Mouse (Mus musculus) CH12.LX (cell line): Measurements from ENCODE around the gene Olfr1150-ps1. TPM values are rescaled to one million over a fixed set of nuclear protein-coding genes. Genes with fewer than 3 reads are reported as not detected.

ENCODE experiments used
- DNase-seq: peaks from one replicate; pipeline ENCODE4 v3.0.0-alpha.2; 2013; ENCODE audit errors: extremely low read depth
- H3K27ac ChIP-seq: 2 replicates; pipeline ENCODE4 v1.5.1; 2012; ENCODE audit warnings: low read depth, mild to moderate bottlenecking, control low read depth, moderate library complexity; ENCODE audit not compliant: insufficient read depth
- H3K27me3 ChIP-seq: replicated peaks from 2 replicates; pipeline ENCODE3; 2012; ENCODE audit warnings: inconsistent platforms
- H3K36me3 ChIP-seq, 2 experiments: replicated peaks in 1 of 2; 2 replicates each; pipeline versions ENCODE3 to v1.6.1; 2012; ENCODE audit warnings: inconsistent platforms in 1 of 2, low read length in 1 of 2, mild to moderate bottlenecking in 1 of 2, mixed read lengths in 1 of 2, moderate library complexity in 1 of 2; ENCODE audit not compliant: control insufficient read depth in 1 of 2, insufficient read depth in 1 of 2
- H3K4me1 ChIP-seq, 2 experiments: 2 replicates each; pipeline ENCODE4 v1.6.1; 2012; ENCODE audit warnings: inconsistent platforms in 1 of 2, moderate library complexity in 1 of 2; ENCODE audit not compliant: insufficient read depth in 2 of 2, control insufficient read depth in 1 of 2
- H3K4me2 ChIP-seq: 2 replicates; pipeline ENCODE4 v1.6.1; 2012; ENCODE audit warnings: low read depth, mild to moderate bottlenecking, control low read depth; ENCODE audit not compliant: poor library complexity, insufficient read depth, severe bottlenecking
- H3K4me3 ChIP-seq, 3 experiments: fragments of 150-350 bp in 1 of 3; sonication (generic) in 1 of 3; replicated peaks in 1 of 3; 2 replicates each; pipeline versions ENCODE3 to v1.5.1; 2011 to 2012; ENCODE audit warnings: low read depth in 2 of 3, low read length in 2 of 3, mild to moderate bottlenecking in 2 of 3, moderate library complexity in 2 of 3, control low read depth in 1 of 3, improper control_type of control experiment in 1 of 3, inconsistent platforms in 1 of 3, mixed read lengths in 1 of 3; ENCODE audit not compliant: poor library complexity in 1 of 3
- H3K79me2 ChIP-seq: replicated peaks from 2 replicates; pipeline ENCODE4 v1.6.1; 2012; ENCODE audit warnings: mild to moderate bottlenecking, moderate library complexity; ENCODE audit not compliant: control insufficient read depth, poor library complexity, insufficient read depth, severe bottlenecking; ENCODE audit errors: extremely low read depth
- H3K9ac ChIP-seq: 2 replicates; pipeline ENCODE4 v1.6.1; 2012; ENCODE audit warnings: low read depth, mild to moderate bottlenecking, control low read depth, moderate library complexity; ENCODE audit not compliant: insufficient read depth
- H3K9me3 ChIP-seq: replicated peaks from 2 replicates; pipeline ENCODE3; 2012; ENCODE audit warnings: low read length, inconsistent platforms, mixed read lengths
- BHLHE40 ChIP-seq: IDR thresholded peaks from 2 replicates; pipeline ENCODE4 v1.6.1; 2011; ENCODE audit warnings: mild to moderate bottlenecking, low read depth, low read length, improper control_type of control experiment
- CTCF ChIP-seq, 2 experiments: IDR thresholded peaks in 1 of 2; conservative IDR thresholded peaks in 1 of 2; 2 replicates each; pipeline ENCODE4 v1.5.1; 2011 to 2012; ENCODE audit warnings: low read depth in 2 of 2, low read length in 2 of 2, improper control_type of control experiment in 1 of 2, inconsistent platforms in 1 of 2, mild to moderate bottlenecking in 1 of 2, moderate library complexity in 1 of 2
- E2F4 ChIP-seq: IDR thresholded peaks from 2 replicates; pipeline ENCODE4 v1.6.1; 2011; ENCODE audit warnings: low read depth, low read length, improper control_type of control experiment; ENCODE audit not compliant: insufficient replicate concordance
- ETS1 ChIP-seq: conservative IDR thresholded peaks from 2 replicates; pipeline ENCODE4 v1.6.1; 2012; ENCODE audit warnings: low read depth, mild to moderate bottlenecking, inconsistent platforms, low read length, improper control_type of control experiment, moderate library complexity
- JUN ChIP-seq: IDR thresholded peaks from 2 replicates; pipeline ENCODE4 v1.6.1; 2011; ENCODE audit warnings: low read depth, mild to moderate bottlenecking, low read length, improper control_type of control experiment, moderate library complexity; ENCODE audit not compliant: insufficient read depth
- JUND ChIP-seq: conservative IDR thresholded peaks from 2 replicates; pipeline ENCODE4 v1.6.1; 2011; ENCODE audit warnings: low read depth, low read length, improper control_type of control experiment
- KAT2A ChIP-seq: IDR thresholded peaks from 2 replicates; pipeline ENCODE4 v1.6.1; 2012; ENCODE audit warnings: low read length, improper control_type of control experiment, inconsistent platforms; ENCODE audit not compliant: insufficient replicate concordance
- MYC ChIP-seq: IDR thresholded peaks from 2 replicates; pipeline ENCODE4 v1.6.1; 2011; ENCODE audit warnings: low read depth, mild to moderate bottlenecking, improper control_type of control experiment, low read length
- NELFE ChIP-seq: IDR thresholded peaks from 2 replicates; pipeline ENCODE4 v1.6.1; 2011; ENCODE audit warnings: low read depth, low read length, improper control_type of control experiment
- NRF1 ChIP-seq: IDR thresholded peaks from 2 replicates; pipeline ENCODE4 v1.6.1; 2014; ENCODE audit warnings: low read depth, mild to moderate bottlenecking, inconsistent platforms, low read length, improper control_type of control experiment, moderate library complexity
- POLR2A ChIP-seq: IDR thresholded peaks from 2 replicates; pipeline ENCODE4 v1.6.1; 2011; ENCODE audit warnings: low read depth, mild to moderate bottlenecking, improper control_type of control experiment, low read length
- POLR2AphosphoS2 ChIP-seq: IDR thresholded peaks from 2 replicates; pipeline ENCODE4 v1.6.1; 2011; ENCODE audit warnings: low read depth, low read length, improper control_type of control experiment
- RCOR1 ChIP-seq: conservative IDR thresholded peaks from 2 replicates; pipeline ENCODE4 v1.6.1; 2012; ENCODE audit warnings: low read depth, mild to moderate bottlenecking, inconsistent platforms, low read length, improper control_type of control experiment
- SIN3A ChIP-seq: IDR thresholded peaks from 2 replicates; pipeline ENCODE4 v1.6.1; 2012; ENCODE audit warnings: low read length, improper control_type of control experiment, inconsistent platforms
- SMC3 ChIP-seq: IDR thresholded peaks from 2 replicates; pipeline ENCODE4 v1.6.1; 2011; ENCODE audit warnings: low read depth, low read length, improper control_type of control experiment
- TBP ChIP-seq: conservative IDR thresholded peaks from 2 replicates; pipeline ENCODE4 v1.6.1; 2011; ENCODE audit warnings: low read depth, low read length, improper control_type of control experiment
- TCF12 ChIP-seq: IDR thresholded peaks from 2 replicates; pipeline ENCODE4 v1.6.1; 2014; ENCODE audit warnings: low read depth, mild to moderate bottlenecking, inconsistent platforms, low read length, improper control_type of control experiment
- UBTF ChIP-seq: IDR thresholded peaks from 2 replicates; pipeline ENCODE4 v1.6.1; 2012; ENCODE audit warnings: low read depth, mild to moderate bottlenecking, inconsistent platforms, low read length, improper control_type of control experiment, moderate library complexity
- USF1 ChIP-seq: IDR thresholded peaks from 2 replicates; pipeline ENCODE4 v1.6.1; 2014; ENCODE audit warnings: low read depth, mild to moderate bottlenecking, inconsistent platforms, low read length, improper control_type of control experiment
- ZMIZ1 ChIP-seq: IDR thresholded peaks from 2 replicates; pipeline ENCODE4 v1.6.1; 2012; ENCODE audit warnings: low read depth, mild to moderate bottlenecking, inconsistent platforms, low read length, improper control_type of control experiment
- ZNF384 ChIP-seq: IDR thresholded peaks from 2 replicates; pipeline ENCODE4 v1.6.1; 2012; ENCODE audit warnings: low read depth, low read length, improper control_type of control experiment, inconsistent platforms
- dilution Hi-C: fragments of 300-500 bp; cut with MboI; formaldehyde crosslinking; loops from 2 replicates; pipeline ENCODE4 v1.14.3; 2020; ENCODE audit warnings: low sequenced_read_pairs; ENCODE audit not compliant: extremely low pct_unique_long_range_greater_than_20kb, extremely low pct_ligation_motif_present
- in situ Hi-C: fragments of 300-500 bp; cut with MboI; formaldehyde crosslinking; loops from 3 replicates; pipeline ENCODE4 v1.14.3; 2019; ENCODE audit warnings: low sequenced_read_pairs, low pct_ligation_motif_present, low pct_unique_long_range_greater_than_20kb, mixed read lengths
- polyA plus RNA-seq: library from polyadenylated mRNA; unstranded; fragments of >175 nt; gene quantifications from 2 replicates; pipeline ENCODE4 v1.2.1, GENCODE M21; 2012; ENCODE audit warnings: low read depth; ENCODE audit not compliant: insufficient read length
- total RNA-seq, 2 experiments: library from RNA; depleted of rRNA; stranded (reverse); fragments of 300-350 nt in 1 of 2; fragments of >200 nt in 1 of 2; gene quantifications; 2 replicates each; pipeline ENCODE4 v1.2.3; 2012 to 2014

Gene Olfr1150-ps1
- total RNA-seq (2012; rRNA removed) (not detected in 2 replicates), total RNA-seq (2014; rRNA removed) (not detected in 2 replicates), polyA plus RNA-seq (not detected in 2 replicates)

DNA sequence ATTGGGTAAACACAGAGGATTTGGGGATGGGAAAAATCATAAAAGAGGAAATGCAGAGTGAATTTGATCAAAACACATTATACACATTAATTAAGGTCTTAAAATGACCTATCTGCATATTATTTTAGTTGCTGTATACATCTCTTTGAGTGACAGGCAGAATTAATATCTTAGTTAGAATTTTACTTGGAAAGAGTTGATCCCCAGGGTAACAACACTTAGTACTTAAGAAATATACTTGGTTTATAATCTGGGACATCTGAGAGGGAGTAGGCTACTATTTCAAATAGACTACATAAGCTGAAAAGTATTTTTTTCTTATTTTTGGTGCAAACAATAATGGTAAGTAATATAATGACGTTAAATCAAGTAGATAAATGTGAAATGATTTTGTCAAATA is at the start of gene Olfr1150-ps1:
Gene Olfr1150-ps1, plus strand, starts transcription at position 301 of the 400 bp plus-strand sequence.
- no peak for TF ChIP-seq ZNF384
- TF ChIP-seq CTCF (conservative IDR thresholded peaks at IDR 0.05 in 1 of 2, IDR thresholded peaks at IDR 0.05 in 1 of 2; ENCODE audit: low read depth in 2 of 2, low read length in 2 of 2), result no peak
- TF ChIP-seq ZMIZ1, result no peak
- TF ChIP-seq NELFE, result no peak
- TF ChIP-seq SIN3A, result no peak
- no peak for TF ChIP-seq SMC3
- TF ChIP-seq JUND, result no peak
- no peak for TF ChIP-seq UBTF
- TF ChIP-seq, all 38 proteins: peak for 0
- dilution Hi-C loops, result no loop called here
- no peak for DNase-seq
- Histone ChIP-seq H3K36me3 (no peaks in the 10 kb centered on the region), H3K27ac (no peak within 1 kb of the TSS), H3K4me1 (no peaks in the 10 kb centered on the region), H3K4me2 (no peak within 1 kb of the TSS), H3K27me3 (no peaks in the 10 kb centered on the region), H3K9ac (no peak within 1 kb of the TSS), H3K79me2 (no peaks in the 10 kb centered on the region), H3K9me3 (peaks cover 4% of the 10 kb centered on the region), H3K4me3 (no peak within 1 kb of the TSS)
- in situ Hi-C loops, result no loop called here

DNA sequence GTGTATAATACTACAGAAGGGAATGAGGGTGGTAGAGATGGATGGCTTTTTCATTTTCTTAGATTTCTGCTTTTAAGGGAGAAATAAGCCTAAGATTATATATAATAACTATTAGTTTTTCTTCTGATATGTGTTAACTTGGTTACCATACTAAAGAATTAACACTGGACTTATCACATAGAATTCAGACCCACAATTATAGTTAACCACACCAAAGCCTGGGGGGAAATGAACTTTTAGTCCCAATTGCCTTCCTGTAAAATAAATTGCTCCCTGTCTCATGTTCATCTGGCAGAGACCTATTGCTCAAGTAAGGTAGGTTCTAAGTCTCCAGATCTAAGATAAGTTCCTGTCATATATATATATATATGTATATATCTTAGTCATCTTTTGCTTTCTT is 43.5 kb upstream of the Olfr1150-ps1 start, which contains the start of gene Olfr1143:
Gene Olfr1143, plus strand, starts transcription at position 301 of the 400 bp plus-strand sequence.
- TF ChIP-seq ZNF384, result no peak
- TF ChIP-seq TCF12, result no peak
- TF ChIP-seq POLR2AphosphoS2, result no peak
- no peak for TF ChIP-seq RCOR1
- no peak for TF ChIP-seq TBP
- no peak for TF ChIP-seq JUND
- no peak for TF ChIP-seq MYC
- TF ChIP-seq KAT2A, result no peak
- no peak for TF ChIP-seq E2F4
- no peak for TF ChIP-seq USF1
- TF ChIP-seq NELFE, result no peak
- no peak for TF ChIP-seq JUN
- TF ChIP-seq POLR2A, result no peak
- TF ChIP-seq NRF1, result no peak
- TF ChIP-seq ZMIZ1, result no peak
- no peak for TF ChIP-seq ETS1
- TF ChIP-seq BHLHE40, result no peak
- TF ChIP-seq, all 38 proteins: peak for 0
- dilution Hi-C loops (no loop called here), in situ Hi-C loops (no loop called here)
- no peak within 1 kb of the TSS for H3K9ac ChIP-seq
- H3K27me3 ChIP-seq, result no peaks in the 10 kb centered on the region
- no peak for DNase-seq
- no peaks in the 10 kb centered on the region for H3K36me3 ChIP-seq
- H3K27ac ChIP-seq, result no peak within 1 kb of the TSS
- no peak within 1 kb of the TSS for H3K4me3 ChIP-seq
- peaks cover 9% of the 10 kb centered on the region for H3K9me3 ChIP-seq
- no peak within 1 kb of the TSS for H3K4me2 ChIP-seq
- no peaks in the 10 kb centered on the region for H3K4me1 ChIP-seq
- no peaks in the 10 kb centered on the region for H3K79me2 ChIP-seq
